Mouse (Mus musculus): ENCODE results near the gene Ripor2.
A peak's percentile ranks its signal among the peaks of the same experiment; 100 is the strongest.

The Ripor2 gene

DNA sequence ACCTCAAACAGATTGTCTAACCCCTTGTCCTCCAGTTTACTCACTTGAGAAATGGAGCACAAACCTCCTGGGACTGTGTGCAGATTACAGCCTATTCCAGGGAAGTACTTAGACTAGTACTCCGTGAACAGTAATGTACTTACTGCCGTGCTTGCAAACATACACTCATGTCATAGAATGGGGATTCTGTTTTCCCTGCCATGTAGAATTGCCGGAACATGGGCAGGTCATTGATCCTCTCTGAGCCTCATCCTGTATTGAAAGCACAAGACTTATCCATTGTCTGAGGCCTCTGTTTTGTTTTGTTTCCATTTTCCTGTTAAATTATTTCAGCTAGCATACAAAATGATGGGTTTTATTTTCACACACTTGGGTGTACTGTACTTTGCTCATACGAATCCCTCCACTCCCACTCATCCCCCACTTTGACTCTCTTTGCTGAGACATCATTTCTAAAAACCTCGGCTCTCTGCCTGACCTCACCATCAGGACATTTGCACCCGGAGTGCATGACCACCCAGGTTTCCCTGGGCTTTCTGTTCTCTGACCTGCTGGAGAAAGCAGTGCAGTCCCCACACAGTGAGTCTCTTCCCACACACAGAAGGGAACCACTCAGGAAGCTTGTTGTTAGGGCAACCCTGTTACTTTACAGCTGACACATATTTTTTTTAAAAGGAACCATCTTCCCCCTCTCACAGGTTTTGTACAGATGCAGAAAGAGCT is 35.2 kb downstream of the Ripor2 start:
- DNase-seq (ENCODE audit: low spot score) = no peak

DNA sequence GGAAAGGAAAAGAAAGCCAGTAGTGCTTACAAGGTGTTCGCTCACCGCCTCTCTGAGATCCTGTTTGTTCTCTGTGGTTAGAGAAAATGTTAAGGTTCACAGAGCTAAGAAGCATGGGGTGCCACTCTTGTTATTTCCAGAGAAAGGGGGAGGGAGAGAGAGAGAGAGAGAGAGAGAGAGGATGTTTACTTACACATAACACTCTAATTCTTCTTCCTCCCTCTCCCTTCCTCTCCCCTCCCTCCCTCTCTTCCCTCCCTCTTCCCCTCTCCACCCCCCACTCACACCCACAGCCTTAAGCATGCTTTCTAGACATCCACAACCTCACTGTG is 35.8 kb downstream of the Ripor2 start:
- DNase-seq (ENCODE audit: low spot score) = peak; percentile 75

DNA sequence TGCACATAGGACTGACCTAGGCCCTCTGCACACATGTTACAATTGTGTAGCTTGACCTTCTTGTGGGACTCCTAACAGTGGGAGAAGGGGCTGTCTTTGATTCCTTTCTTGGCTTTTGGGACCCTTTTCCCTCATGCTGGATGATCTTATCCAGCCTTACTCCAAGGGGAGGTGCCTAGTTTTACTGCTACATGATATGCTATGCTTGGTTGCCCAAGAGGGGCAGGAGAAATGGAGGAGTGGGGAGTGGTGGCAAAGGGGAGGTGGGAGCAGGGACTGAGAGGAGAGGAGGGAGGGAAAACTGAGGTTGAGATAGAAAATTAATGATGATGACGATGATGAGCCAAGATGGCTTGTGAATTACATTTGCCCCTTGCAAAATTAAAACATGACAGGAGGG is 37.7 kb downstream of the Ripor2 start:
- no peak for DNase-seq (ENCODE audit: low spot score)

DNA sequence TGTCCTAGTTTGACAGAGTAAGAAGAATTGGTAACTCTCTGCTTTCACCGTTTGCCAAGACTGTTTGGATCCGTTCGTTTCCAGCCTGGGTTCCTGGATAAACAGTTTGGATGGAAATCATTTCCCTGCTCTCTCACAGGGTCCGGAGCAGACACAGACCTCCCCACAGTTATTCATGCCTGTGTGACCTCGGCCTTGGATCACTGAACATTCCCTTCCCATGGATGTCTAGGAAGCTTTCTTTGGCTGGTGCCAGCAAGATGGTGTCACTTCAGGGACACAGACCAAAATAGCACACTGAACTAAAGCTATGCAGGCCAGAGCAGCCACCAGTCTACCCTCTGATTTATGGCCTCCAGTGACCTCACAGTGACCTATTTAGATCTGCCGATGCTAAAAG is 38.5 kb downstream of the Ripor2 start:
- DNase-seq (ENCODE audit: low spot score) = no peak

DNA sequence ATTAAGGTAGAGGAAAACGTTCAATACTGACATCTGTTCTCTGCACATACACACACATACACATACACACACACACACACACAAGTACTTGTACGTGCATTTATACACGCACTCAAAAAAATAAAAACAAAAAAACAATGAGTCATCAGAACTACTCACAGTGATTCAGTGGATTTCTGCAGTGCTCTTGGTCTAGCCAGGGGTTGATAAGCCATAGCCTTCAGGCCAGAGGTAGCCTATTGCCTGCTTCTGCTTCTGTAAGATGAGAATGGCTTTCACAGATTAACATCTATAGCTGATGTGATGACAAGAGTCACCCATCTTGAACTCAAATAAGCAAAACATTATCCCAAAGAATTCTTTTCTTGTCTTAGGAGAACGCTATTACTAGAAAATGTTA is 41.6 kb downstream of the Ripor2 start:
- DNase-seq (ENCODE audit: low spot score) = no peak

DNA sequence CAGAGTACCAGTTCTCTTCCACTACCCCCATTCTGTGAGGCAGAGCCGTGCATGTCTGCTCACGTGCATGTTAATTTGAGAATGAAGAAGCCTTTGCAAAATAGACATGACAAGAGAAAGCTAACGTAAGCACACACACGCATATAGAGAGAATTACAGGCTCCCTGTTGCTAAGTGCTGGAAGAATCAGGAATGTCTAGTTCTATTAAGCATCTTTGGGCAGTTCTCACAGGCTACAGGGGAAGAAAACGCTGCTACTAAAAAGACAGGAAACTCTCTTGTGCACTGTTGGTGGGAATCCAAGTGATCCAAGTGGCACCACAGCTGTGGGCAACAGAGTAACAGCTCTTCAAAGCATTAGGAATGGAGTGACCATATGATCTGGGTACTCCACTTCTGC is 43.1 kb downstream of the Ripor2 start:
- no peak for DNase-seq (ENCODE audit: low spot score)

DNA sequence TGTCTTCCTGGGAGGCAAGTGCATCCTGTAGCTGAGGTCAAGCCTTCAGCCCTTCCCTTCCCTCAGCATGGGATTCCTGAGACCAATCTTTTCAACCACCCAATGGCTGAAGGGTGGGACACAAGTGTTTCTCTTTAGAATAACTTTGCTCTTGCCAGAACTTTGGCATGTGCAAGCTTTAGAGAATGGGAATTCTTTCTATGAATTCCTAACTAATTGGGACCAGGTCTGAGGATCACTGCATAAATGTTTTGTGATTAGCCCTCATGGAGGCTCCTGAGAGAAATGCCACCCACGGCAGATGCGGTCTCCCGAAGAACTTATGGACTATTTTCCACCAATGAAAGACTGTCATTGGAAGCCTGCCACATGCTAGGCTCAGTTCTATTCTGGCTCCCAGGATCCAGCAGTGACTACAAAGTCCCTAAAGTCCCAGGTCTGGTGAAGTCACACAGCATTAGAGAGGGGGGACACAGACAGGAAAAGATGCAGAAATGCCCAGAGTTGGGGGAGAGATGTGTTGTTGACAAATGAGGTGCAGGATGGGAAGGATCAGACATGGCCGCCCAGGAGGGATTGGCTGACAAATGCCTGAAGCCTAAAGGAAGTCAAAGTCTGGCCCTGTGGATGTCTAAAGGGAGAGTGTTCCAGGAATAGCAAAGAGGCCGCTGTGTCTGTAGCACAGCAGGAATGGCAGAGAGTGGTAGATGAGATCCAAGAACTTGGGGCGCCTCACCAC is 44.9 kb downstream of the Ripor2 start:
- DNase-seq (ENCODE audit: low spot score) = no peak

DNA sequence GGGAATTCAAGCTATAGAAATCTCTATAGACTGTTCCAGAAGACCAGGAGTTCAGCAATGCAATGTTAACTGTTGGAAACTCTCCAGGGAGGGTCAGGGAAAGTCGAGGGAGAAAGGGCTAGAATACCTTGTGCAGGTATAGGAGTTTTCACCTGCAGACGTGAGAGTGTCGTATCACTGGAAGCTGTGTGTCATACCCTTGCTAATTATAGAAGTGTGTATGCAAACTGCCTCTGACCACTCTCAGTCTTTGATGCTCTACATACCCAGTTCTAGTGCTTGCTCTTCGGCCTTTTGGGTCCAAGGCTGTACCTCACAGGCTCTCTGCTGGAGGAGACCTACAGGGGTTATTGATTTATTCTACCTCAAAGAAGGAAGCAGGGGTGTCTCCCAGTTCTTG is 46.2 kb downstream of the Ripor2 start:
- no peak for DNase-seq (ENCODE audit: low spot score)

DNA sequence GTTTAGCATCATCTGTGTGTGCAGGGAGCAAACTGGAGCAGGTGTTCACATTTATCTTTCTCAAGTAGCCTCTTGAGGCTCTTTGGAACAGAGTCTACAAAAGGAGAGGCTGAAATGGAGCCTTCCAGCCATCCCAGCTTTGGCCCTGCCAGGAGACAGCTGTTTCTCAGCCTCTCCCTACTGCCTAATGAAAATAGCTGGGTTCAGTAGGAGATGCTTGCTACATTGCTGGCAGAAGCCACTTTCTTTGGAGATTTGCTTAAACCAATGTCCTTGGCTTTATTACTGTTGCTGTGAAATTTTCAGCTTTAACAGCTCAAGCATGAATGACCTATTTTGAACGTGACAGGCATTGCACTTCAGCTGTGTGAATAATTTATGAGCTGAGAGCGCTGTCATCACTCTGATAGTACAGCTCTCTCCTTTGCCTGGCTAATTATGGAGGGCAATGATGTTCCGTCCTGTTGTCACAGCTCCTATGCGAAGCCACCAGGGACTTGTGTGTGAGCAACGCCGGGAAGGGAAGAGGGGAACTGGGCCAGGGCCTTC is 47.2 kb downstream of the Ripor2 start:
- DNase-seq (ENCODE audit: low spot score) = no peak

DNA sequence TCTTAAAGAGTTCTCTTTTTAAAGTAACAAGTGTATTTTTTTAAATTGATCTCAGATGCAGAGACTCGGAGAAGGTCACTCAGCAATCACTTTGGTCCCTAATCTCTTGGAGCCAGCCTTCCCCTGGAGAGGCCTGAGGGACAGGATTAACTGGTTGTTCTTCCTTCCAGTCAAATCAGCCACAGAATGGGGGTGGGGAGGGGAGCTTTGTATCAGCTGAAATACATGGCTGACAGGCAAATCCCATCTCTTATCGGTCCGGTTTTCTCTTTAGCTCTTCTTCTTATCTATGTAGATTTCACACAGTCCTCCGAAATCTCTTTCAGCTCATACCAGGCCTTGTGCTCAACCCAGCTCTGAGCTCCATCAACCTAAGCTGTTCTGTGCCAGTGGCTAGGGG is 48.4 kb downstream of the Ripor2 start:
- DNase-seq (ENCODE audit: low spot score) = no peak

DNA sequence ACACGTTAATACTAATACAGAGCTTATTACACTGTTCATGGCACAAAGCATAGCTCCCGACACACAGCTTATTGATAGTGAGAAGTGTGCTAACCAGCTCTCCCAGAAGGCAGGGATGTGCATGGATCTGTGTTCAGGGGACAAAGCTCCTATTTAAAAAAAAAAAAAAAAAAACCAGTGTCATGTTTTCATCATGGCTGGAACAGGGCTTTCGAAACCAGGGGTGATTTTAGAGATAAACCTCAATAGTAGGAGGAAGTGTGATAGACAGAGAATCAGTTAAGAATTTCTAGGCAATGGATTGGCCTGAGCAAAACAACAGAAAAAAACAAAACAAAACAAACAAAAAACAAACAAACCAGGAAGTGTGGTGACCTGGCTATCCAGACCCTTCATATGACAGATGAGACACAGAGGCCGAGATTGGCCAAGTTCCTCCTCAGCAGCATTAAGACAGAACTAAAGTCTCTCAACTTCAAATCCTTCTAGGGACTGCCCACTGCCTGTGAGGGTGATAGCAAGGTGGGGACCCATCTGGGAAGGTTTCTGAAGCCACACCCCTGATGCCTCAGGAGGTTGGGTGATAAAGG is 51.1 kb downstream of the Ripor2 start:
- DNase-seq (ENCODE audit: low spot score) = no peak

DNA sequence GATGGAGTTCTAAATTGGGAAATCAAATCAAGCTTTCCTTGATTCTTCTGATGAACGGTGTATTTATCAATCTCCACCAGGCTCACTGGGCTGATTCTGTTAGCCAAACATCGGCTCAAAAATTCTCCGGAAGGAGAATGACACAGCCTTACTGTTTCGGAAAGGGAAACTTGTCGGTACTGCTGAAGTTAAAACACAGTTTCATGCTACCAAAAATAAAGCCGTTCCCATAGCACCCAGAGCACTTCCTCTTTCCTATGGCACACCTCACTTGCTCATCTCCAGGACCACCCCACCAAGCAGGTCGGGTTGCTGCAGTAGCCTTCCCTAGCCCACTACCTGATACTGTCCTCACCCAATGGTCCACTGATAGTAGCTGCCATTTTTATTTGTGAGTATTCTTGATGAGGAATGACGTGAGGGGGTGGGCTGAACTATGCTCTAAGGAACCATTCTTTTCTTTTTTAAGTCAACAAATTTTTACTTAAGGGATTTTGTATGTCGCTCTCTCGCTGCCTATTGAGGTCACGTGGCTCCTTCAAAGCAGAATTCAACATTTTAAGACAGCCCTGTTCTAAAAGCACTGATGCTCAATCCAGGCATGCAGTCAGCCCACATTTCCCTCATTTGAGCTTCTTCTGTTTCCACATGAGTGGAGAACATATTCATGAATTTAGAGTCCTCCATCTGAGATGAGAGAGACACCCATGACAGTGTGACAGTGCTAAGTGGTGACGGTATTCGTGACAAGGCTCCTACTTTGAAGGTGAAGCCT is 52.5 kb downstream of the Ripor2 start:
- peak; percentile 66 for DNase-seq (ENCODE audit: low spot score)

DNA sequence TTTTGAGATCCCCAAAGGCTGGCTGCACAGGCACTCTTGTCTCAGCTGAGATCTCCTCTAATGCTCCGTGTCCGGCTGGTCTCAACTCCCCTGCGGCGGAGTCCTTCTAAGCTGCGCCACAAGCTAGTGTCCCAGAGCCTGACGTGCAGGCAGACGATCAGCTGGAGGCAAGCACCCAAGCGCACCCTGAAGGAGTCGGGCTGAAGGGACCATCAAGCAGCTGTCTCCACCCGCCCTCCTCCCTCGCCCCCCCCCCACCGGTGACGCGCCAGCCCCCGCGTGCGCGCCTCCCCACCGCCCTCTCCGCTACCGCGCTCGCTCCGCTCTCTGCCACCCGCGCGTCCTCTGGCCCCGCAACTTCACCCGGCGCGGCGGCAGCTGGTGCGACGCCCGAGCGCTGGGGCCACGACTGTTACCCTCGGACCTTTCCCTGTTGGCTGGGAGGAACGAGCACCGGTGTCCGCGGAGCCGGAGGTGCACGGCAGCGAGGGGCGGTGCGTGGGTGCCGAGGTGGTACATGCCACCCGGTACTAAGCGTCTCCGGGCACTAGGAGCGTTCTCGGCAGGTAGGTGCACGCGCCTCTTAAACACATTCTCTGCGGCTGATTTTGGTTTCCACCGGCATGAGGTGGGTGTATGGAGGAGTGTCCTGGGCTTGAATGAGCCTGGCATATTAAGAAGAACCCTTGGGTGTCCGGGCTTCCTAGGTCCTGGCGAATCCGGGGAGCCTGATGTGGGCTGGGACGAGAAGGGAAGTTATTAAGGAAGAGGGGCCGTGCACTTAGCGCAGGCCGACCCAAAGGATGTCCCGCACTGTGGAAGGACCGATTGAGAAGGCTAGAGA is 56.6 kb downstream of the Ripor2 start:
- DNase-seq (ENCODE audit: low spot score) = peak; percentile 67

DNA sequence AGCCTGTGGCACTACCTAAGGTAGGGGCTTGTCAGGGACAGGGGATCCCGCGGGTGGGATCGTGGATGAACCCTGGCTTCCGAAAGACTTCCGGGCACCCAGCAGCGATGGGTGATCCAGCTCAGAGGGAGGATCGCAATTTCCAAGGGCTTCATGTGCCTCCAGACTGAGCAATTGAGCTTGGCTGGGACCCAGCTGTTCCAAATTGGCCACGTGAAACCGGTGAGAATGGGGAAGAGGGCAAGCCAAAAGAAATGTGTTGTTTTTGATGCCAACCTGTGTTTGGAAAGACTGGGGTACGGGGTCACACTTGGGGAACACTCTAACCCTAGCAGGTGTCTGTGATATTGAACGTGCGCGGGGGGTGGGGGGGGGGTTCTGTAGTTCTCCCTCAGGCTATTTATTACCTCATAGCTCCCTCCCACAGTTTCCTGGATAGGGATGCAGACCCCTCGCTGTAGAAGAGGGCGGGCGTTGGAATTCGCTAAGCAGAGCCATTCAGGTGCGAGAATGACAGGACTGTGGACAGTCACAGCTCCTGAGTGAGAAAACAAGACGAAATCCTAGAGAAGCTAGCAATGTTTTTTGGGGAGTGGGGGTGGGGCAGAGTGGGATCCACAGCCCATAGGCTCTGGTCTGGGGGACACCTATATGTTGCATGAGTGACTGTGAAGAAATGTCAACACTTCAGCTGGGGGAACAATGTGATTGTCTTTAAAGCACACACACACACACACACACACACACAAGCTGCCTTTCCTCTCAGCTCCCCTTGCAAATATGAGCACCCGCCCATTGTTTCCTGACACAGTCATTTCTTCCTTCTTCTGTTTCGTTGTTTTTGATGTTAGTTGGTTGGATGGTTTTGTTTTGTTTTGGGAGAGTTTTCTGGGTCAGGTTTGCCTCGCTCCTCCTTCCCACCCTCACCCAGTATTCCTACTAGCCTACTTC is 57.5 kb downstream of the Ripor2 start:
- peak; percentile 70 for DNase-seq (ENCODE audit: low spot score)

DNA sequence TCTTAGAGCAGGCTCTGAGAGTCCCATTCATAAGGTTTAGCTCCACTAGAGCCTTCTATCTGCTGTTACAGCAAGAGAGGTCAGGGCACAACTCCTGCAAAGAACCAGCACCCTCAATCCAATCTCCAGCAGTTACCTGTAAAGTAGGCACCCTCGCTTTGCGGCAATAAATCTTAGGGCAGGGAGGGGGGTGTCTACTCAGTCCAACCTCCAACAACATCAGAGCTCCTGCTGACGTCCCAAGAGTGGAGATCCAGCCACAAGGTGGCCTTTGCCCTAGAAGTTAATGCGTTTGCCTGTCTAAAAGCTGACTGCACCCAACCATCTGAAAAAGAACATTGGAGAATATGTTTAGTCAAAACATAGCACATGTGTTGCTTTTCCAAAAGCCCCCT is 58.2 kb downstream of the Ripor2 start:
- peak; percentile 83 for DNase-seq (ENCODE audit: low spot score)

DNA sequence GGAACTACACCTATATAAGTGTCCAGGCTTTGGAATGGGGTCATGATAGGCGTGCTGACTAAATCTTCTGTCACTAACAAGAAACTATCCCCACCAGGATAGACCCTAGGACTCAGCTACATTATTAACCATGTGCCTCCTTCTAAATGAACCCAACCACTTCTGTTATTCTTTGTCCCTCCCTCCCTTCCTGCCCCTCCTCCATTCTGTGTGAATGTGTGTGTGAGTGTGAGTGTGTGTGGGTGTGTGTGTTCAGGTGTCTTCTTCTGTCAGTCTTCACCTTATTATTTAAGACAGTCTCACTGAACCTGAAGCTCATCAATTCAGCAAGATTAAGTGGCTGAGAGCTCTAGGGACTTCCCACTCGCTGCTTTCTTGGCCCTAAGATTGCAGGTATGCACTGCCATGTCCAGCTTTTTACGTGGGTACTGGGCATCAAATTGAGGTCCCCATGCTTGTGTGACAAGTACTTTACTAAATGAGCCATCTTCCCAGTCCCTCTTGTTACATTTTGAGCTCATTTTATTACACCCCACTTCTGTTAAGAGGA is 58.9 kb downstream of the Ripor2 start:
- peak; percentile 46 for DNase-seq (ENCODE audit: low spot score)

DNA sequence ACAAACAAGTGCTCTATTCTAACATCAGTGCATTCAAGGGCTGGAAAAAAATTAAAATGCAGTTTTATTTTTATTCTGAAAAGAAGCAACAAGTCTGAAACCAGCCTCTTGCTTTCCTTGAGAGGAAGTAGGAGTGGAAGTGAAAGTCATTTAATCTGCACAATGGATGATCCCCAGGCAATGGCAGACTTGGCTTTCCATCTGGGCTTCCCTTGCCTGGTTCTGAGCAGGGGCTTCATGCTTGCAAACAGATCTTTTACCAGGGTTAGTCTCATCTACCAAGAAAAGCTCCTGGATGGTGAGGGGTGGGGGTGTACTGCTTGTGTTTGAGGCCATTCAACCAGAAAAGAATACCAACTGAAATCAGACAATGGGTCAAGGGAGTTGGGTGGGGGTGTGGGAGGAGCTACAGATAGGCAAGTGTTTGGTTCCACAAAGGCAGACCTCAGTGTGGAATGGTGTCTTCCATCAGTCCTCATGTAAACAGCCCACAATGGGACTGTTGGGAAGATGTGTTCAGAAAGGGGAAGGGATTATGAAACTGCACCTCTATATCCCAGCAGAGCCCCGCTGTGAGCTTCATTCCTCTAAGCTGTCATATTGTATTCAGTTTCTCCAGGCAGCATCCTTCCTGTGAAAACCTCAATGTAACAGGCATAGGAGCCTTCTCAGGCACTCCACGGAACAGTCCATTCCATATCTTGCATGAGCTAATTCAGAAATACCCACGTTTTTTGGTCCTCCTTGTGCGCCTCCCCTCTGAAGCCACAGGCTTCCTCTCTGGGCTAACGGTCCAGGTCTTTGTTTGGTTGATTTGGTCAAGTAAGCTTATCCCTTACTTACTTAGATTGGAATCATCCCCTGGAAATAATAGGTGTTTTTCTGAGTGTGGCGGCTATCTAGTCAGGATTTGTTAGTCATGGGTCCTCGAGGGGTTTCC is 59.8 kb downstream of the Ripor2 start:
- no peak for DNase-seq (ENCODE audit: low spot score)

DNA sequence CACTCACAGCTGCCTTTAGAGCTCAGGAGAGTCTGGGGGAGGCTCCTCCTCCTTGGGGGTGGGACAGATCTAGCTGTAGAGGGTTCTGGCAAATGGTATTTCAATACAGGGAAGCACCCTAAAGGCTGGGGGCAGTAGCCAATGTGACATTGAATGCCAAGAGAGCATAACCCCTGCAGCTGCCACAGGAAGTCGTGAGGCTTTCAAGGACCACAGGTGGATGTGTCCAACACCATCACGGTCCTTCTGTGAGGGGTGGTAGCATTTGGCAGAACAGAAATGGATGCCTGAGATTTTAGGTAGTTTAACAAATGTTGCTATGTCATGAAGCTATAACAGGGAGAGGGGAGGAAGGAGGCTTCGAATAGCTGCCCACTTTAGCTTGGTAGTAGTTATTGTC is 63.2 kb downstream of the Ripor2 start:
- DNase-seq (ENCODE audit: low spot score) = peak; percentile 24

DNA sequence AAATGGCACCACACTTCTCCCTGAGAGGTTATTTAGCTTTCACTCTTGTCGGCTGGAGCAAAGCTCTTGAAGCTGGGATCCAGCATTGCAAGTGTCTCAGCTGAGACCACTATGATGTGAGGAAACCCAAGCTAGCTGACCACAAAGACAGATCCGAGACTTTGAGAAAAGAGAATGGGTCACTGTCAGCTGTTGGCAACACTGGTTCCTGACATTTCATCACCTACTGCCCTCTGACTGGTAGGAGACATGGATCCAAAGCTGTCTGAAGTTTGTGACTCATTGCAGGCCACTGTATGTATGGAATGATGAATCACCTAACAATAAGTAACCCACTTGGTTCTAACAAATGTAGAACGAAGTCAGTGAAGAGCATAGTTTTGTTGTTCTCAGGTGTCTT is 64.3 kb downstream of the Ripor2 start:
- DNase-seq (ENCODE audit: low spot score) = no peak
